Mouse (Mus musculus): ENCODE measurements around the gene Mrpl30.

- no peak for TF ChIP-seq CTCF (IDR thresholded peaks at IDR 0.05; ENCODE audit: low read depth)
- no peak for TF ChIP-seq EP300 (optimal IDR thresholded peaks at IDR 0.05)
These were observed 20.9 kb upstream of the Mrpl30 start for GRCm38 (mm10) chr1:37869362-37869761.

Data from stomach, postnatal 0 days (tissue).